In the genomic region with DNA sequence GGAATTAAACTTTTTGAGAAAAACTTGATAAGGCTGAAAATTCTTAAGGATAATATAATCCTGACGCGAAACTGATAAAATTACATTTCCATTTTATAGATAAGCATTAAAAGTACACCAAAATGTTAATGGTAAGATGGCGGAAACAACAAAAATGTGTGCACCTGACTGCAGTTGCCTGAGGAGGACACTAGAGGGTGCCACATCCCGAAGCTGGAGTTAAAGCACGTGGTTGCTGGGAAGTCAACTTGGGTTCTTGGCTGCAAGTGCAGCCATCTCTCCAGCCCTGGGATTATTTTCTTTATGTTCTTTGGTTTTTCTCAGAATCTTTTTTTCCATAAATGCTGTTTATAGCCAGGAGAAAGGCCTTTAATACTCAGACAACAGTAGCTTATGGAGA, we compare ENCODE assay signal across 10 mouse cellular contexts. TPM values are rescaled to one million over a fixed set of nuclear protein-coding genes. Genes with fewer than 3 reads are reported as not detected.
DNase-seq lines count a peak whose midpoint lies in the region; ATAC-seq and TF ChIP-seq lines count a peak whose summit lies in the region.
"Had no signal": no experiment of that assay in that cellular context is flagged by ENCODE, and none has a peak within 500 bp of the region (broad histone marks: within the 10 kb centered on the region; RNA-seq: fewer than 3 reads in every experiment).

No protein-coding gene starts in this region.

- no peak for ATAC-seq in lung, postnatal 0 days
- no peak for ATAC-seq in stomach, postnatal 0 days (ENCODE audit: low FRiP score, low TSS enrichment)
- no peak for ATAC-seq in forebrain, embryonic 16.5 days
- ATAC-seq: midbrain, embryonic 13.5 days had no signal

- no peaks in the 10 kb centered on the region for H3K9me3 ChIP-seq in lung, postnatal 0 days (ENCODE audit: low read length)
- no peaks in the 10 kb centered on the region for H3K9me3 ChIP-seq in stomach, postnatal 0 days (ENCODE audit: control insufficient read depth, low read length)
- H3K9me3 ChIP-seq in forebrain, embryonic 16.5 days (ENCODE audit: control insufficient read depth, low read length): no peaks in the 10 kb centered on the region

- no peak for TF ChIP-seq EP300 in lung, postnatal 0 days (IDR thresholded peaks at IDR 0.05)
- TF ChIP-seq EP300 in stomach, postnatal 0 days (optimal IDR thresholded peaks at IDR 0.05): no peak

- H3K4me1 ChIP-seq in lung, postnatal 0 days (ENCODE audit: insufficient read depth, low read depth, low read length): no peaks in the 10 kb centered on the region
- H3K4me1 ChIP-seq in stomach, postnatal 0 days (replicated peaks; ENCODE audit: control insufficient read depth, insufficient read depth): no peaks in the 10 kb centered on the region; the same call in 1 of the 2 replicates
- no peaks in the 10 kb centered on the region for H3K4me1 ChIP-seq in forebrain, embryonic 16.5 days (replicated peaks; ENCODE audit: control insufficient read depth, insufficient read depth, low read length)
- H3K4me1 ChIP-seq: midbrain, embryonic 13.5 days had no signal

- H3K36me3 ChIP-seq in lung, postnatal 0 days (ENCODE audit: insufficient read depth, low read length): no peaks in the 10 kb centered on the region
- H3K36me3 ChIP-seq in stomach, postnatal 0 days (ENCODE audit: control insufficient read depth, insufficient read depth, low read length): no peaks in the 10 kb centered on the region
- no peaks in the 10 kb centered on the region for H3K36me3 ChIP-seq in forebrain, embryonic 16.5 days (ENCODE audit: control insufficient read depth, insufficient read depth)
- H3K36me3 ChIP-seq: midbrain, embryonic 13.5 days had no signal

- DNase-seq in adrenal gland, postnatal 14 days: peak; percentile 14
- no peak for DNase-seq in adrenal gland, postnatal 4 days (ENCODE audit: low spot score in 2 of 2)
- DNase-seq in lung, postnatal 0 days (ENCODE audit: low spot score): no peak
- no peak for DNase-seq in lung, postnatal 14 days
- DNase-seq in embryo, embryonic 10.5 days (ENCODE audit: low spot score): peak; percentile 61
- no peak for DNase-seq in stomach, postnatal 0 days (ENCODE audit: low spot score)
- no peak for DNase-seq in right cerebral cortex, postnatal 4 days

- no peak overlapping the region for H3K9ac ChIP-seq in lung, postnatal 0 days (replicated peaks; ENCODE audit: low read depth)
- no peak overlapping the region for H3K9ac ChIP-seq in stomach, postnatal 0 days (ENCODE audit: low read length)
- H3K9ac ChIP-seq in forebrain, embryonic 16.5 days (replicated peaks; ENCODE audit: low read depth, low read length): no peak overlapping the region
- H3K9ac ChIP-seq: midbrain, embryonic 13.5 days had no signal

- WGBS in lung, postnatal 0 days: 52% methylated on average over 5 of the region's 5 CpGs
- 50% methylated on average over 5 of the region's 5 CpGs for WGBS in stomach, postnatal 0 days
- 54% methylated on average over 5 of the region's 5 CpGs for WGBS in forebrain, embryonic 16.5 days

- H3K27ac ChIP-seq in lung, postnatal 0 days (ENCODE audit: low read length): no peak overlapping the region
- H3K27ac ChIP-seq in stomach, postnatal 0 days (replicated peaks): no peak overlapping the region
- H3K27ac ChIP-seq in forebrain, embryonic 16.5 days (ENCODE audit: low read length): no peak overlapping the region
- H3K27ac ChIP-seq: midbrain, embryonic 13.5 days had no signal

- no peaks in the 10 kb centered on the region for H3K27me3 ChIP-seq in lung, postnatal 0 days (replicated peaks; ENCODE audit: insufficient read depth, low read length)
- H3K27me3 ChIP-seq in stomach, postnatal 0 days (ENCODE audit: control insufficient read depth, insufficient read depth, low read length): no peaks in the 10 kb centered on the region
- no peaks in the 10 kb centered on the region for H3K27me3 ChIP-seq in forebrain, embryonic 16.5 days (replicated peaks; ENCODE audit: control insufficient read depth, insufficient read depth, low read length)
- H3K27me3 ChIP-seq: midbrain, embryonic 13.5 days had no signal

- H3K4me2 ChIP-seq in lung, postnatal 0 days (replicated peaks; ENCODE audit: low read depth, low read length): no peak overlapping the region
- H3K4me2 ChIP-seq in stomach, postnatal 0 days (replicated peaks; ENCODE audit: low read depth): no peak overlapping the region
- no peak overlapping the region for H3K4me2 ChIP-seq in forebrain, embryonic 16.5 days (ENCODE audit: low read length)
- H3K4me2 ChIP-seq: midbrain, embryonic 13.5 days had no signal

- H3K4me3 ChIP-seq in lung, postnatal 0 days (ENCODE audit: low read depth, low read length): no peak overlapping the region
- no peak overlapping the region for H3K4me3 ChIP-seq in stomach, postnatal 0 days (ENCODE audit: low read depth, low read length)
- no peak overlapping the region for H3K4me3 ChIP-seq in forebrain, embryonic 16.5 days (replicated peaks; ENCODE audit: low read length)
- H3K4me3 ChIP-seq: midbrain, embryonic 13.5 days had no signal

- TF ChIP-seq CTCF in lung, postnatal 0 days (IDR thresholded peaks at IDR 0.05): peak; percentile 61
- TF ChIP-seq CTCF in stomach, postnatal 0 days (IDR thresholded peaks at IDR 0.05; ENCODE audit: low read depth): peak; percentile 70

RNA-seq across cellular contexts. Expression of a gene that starts 13.6 kb away (rescaled TPM):
- total RNA-seq in adrenal gland, postnatal 14 days (2021): 0.23 TPM in 1 of 2 replicates, not detected in the other
- total RNA-seq in adrenal gland, postnatal 4 days (2021): under 1 TPM; 0.08 to 0.31 TPM
- polyA plus RNA-seq in lung, postnatal 0 days (2015; fragmentation: Nextera tagmentation; extraction: Ambion mirVana): 0.05 TPM in 1 of 2 replicates, not detected in the other
- polyA plus RNA-seq in stomach, postnatal 0 days (2015; fragmentation: Nextera tagmentation; extraction: Ambion mirVana): 0.28 and 0.39 TPM in 2 replicates
- 1.4 and 2.0 TPM in 2 replicates for polyA plus RNA-seq in forebrain, embryonic 16.5 days (2015; fragmentation: Nextera tagmentation; extraction: Ambion mirVana)
- polyA plus RNA-seq: gonadal fat pad, adult 2 months had no signal

RNA-seq across cellular contexts. Expression of a gene that starts 57.3 kb away (rescaled TPM):
- 2.4 TPM in 1 of 2 replicates, not detected in the other for total RNA-seq in adrenal gland, postnatal 14 days (2021)
- total RNA-seq in adrenal gland, postnatal 4 days (2021): not detected
- polyA plus RNA-seq in lung, postnatal 0 days (2015; fragmentation: Nextera tagmentation; extraction: Ambion mirVana): 0.23 TPM in 1 of 2 replicates, not detected in the other
- 0.10 TPM in 1 of 2 replicates, not detected in the other for polyA plus RNA-seq in stomach, postnatal 0 days (2015; fragmentation: Nextera tagmentation; extraction: Ambion mirVana)
- polyA plus RNA-seq in forebrain, embryonic 16.5 days (2015; fragmentation: Nextera tagmentation; extraction: Ambion mirVana): not detected in 2 replicates
- polyA plus RNA-seq: midbrain, embryonic 13.5 days had no signal

Comparison
In these comparisons a context has a peak if more than half of its experiments do, and no peak if none do; other contexts are left out.
1. DNase-seq: peak in adrenal gland, postnatal 14 days (single experiment) and embryo, embryonic 10.5 days (single experiment); none in adrenal gland, postnatal 4 days (0 of 2), lung, postnatal 0 days (single experiment), lung, postnatal 14 days (single experiment), stomach, postnatal 0 days (single experiment) and right cerebral cortex, postnatal 4 days (single experiment).